Mouse (Mus musculus): ENCODE results near the gene Cybrd1. TPM values are rescaled to one million over a fixed set of nuclear protein-coding genes. Genes with fewer than 3 reads are reported as not detected.
A peak's percentile ranks its signal among the peaks of the same experiment; 100 is the strongest.

Cybrd1 gene
- polyA plus RNA-seq, 1 experiment: not detected

DNA sequence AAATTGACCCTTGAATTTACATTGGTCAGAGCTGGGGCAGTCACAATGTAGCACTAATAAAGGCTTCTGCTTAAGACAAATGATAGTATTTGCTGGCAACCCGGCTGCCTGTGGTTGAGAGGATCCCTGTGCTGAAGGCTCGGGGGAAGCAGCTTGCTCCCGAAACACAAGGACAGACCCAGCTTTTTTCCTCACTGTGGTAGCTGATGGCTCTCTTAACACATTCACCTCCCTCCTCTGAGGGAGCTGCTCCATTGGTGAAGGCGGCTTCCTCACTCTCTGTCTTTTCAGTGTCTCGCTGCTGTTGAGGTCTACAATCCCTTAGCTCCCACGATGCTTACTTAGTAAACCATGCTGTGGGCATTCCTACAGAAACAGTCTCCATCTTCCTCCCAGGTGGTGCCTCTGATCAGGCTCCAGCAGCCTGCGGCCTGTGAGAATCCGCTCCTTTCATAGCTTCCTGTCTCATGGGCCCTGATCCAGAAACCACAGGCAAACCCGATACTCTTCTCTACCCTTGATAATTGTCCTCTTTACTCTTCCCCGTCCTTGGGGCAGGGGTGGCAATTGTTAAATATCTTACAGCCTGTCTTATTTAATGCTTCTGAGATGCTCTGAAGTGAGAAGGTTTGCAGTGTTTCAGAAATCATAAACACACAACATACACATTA is 15.0 kb upstream of the Cybrd1 start:
- peaks cover 15% of the 10 kb centered on the region for H3K4me1 ChIP-seq (ENCODE audit: control insufficient read depth, insufficient read depth, low read length)
- TF ChIP-seq CTCF (IDR thresholded peaks at IDR 0.05; ENCODE audit: low read depth, low read length) (no peak), POLR2A (IDR thresholded peaks at IDR 0.05; ENCODE audit: borderline replicate concordance, low read depth, low read length) (no peak)
- H3K4me3 ChIP-seq (ENCODE audit: insufficient read depth, low read length): no peak overlapping the region
- no peak overlapping the region for H3K27ac ChIP-seq (ENCODE audit: insufficient read depth, low read depth, low read length)

- TF ChIP-seq CTCF (IDR thresholded peaks at IDR 0.05; ENCODE audit: low read depth, low read length): no peak
- no peak for TF ChIP-seq POLR2A (IDR thresholded peaks at IDR 0.05; ENCODE audit: borderline replicate concordance, low read depth, low read length)
- H3K27ac ChIP-seq (ENCODE audit: insufficient read depth, low read depth, low read length): peak overlapping the region; percentile 21; the same call in 1 of the 2 replicates
- no peak overlapping the region for H3K4me3 ChIP-seq (ENCODE audit: insufficient read depth, low read length)
- H3K4me1 ChIP-seq (ENCODE audit: control insufficient read depth, insufficient read depth, low read length): peaks cover 15% of the 10 kb centered on the region
These were observed 14.4 kb upstream of the Cybrd1 start for GRCm38 (mm10) chr2:71103292-71103680.

GRCm38 (mm10) chr2:71104696-71105095 is 13.0 kb upstream of the Cybrd1 start:
- Histone ChIP-seq H3K4me3 (ENCODE audit: insufficient read depth, low read length) (no peak overlapping the region), H3K27ac (ENCODE audit: insufficient read depth, low read depth, low read length) (no peak overlapping the region), H3K4me1 (ENCODE audit: control insufficient read depth, insufficient read depth, low read length) (peaks cover 15% of the 10 kb centered on the region)
- TF ChIP-seq CTCF (IDR thresholded peaks at IDR 0.05; ENCODE audit: low read depth, low read length) (no peak), POLR2A (IDR thresholded peaks at IDR 0.05; ENCODE audit: borderline replicate concordance, low read depth, low read length) (no peak)

DNA sequence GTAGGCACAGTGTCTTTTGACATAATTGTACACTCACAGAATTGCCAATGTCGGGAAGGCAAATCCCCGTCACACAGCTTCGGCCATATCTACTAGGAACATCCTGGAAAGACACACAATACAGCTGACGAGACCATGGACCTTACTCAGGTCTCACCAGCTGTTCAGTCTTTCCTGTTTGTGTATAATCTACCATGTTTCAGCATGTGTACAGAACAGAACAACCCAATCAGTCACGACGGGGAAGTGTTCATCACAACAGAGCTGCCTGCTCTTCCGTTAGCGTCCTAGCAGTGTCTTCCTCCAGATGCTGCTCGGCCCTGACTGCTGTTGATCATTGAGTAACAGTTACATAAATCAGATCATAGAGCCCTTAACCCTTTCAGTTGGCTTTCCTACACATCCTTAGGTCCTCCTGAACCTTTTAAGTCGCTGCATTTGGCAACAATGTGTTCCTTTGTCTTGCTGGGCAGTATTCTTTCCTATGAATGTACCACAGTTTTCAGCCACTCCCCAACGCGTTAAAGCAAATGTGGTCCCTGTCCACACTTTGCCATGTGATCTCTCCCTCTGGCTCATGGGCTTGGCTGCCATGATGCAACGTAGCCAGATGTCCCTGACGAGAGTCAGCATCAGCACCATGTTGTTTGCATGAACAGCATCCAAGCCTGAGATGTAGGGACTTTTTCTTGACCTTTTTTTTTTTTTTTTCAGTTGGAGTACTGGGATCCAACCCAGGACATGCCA is 12.1 kb upstream of the Cybrd1 start:
- TF ChIP-seq POLR2A (IDR thresholded peaks at IDR 0.05; ENCODE audit: borderline replicate concordance, low read depth, low read length) (no peak), CTCF (IDR thresholded peaks at IDR 0.05; ENCODE audit: low read depth, low read length) (no peak)
- Histone ChIP-seq H3K4me1 (ENCODE audit: control insufficient read depth, insufficient read depth, low read length) (peaks cover 15% of the 10 kb centered on the region), H3K27ac (ENCODE audit: insufficient read depth, low read depth, low read length) (no peak overlapping the region), H3K4me3 (ENCODE audit: insufficient read depth, low read length) (no peak overlapping the region)

DNA sequence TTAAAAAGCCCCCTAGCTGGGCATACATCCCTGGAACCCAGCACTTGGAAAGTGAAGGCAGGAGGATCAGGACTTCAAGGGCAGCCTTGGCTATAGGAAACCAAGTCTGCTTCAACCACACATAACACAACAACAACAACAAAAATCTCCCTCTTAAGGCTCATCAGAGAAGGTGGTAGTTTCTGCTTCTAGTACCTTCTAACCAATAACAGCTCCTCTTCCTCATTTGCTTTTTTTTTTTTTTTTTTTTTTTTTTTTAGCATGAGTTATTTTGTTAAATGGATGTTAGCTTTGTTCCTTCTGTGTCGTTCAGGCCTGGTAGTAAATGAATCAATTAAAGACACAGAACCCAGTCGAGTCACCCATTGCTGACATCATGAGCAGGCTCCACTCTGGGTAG is 10.5 kb upstream of the Cybrd1 start:
- Histone ChIP-seq H3K4me1 (ENCODE audit: control insufficient read depth, insufficient read depth, low read length) (peaks cover 15% of the 10 kb centered on the region), H3K27ac (ENCODE audit: insufficient read depth, low read depth, low read length) (no peak overlapping the region), H3K4me3 (ENCODE audit: insufficient read depth, low read length) (no peak overlapping the region)
- no peak for TF ChIP-seq POLR2A (IDR thresholded peaks at IDR 0.05; ENCODE audit: borderline replicate concordance, low read depth, low read length)
- TF ChIP-seq CTCF (IDR thresholded peaks at IDR 0.05; ENCODE audit: low read depth, low read length): no peak

DNA sequence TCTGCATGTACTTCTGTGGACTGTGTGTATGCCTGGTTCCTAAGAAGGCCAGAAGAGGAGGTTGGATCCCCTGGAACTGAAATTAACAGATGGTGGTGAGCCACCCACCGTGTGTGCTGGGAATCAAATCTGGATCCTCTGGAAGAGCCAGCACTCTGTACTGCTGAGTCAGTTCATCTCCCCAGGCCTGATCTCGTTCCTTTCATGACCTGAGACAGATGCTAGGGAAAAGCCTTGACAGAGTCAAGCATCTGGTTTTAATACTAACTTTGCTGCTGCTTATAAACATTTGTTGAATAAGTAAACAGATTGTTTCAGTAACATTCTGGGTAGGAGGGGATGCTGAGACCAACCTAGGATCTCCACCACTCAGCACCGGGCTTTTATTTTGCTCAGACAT is 9.2 kb upstream of the Cybrd1 start:
- H3K4me3 ChIP-seq (ENCODE audit: insufficient read depth, low read length): no peak overlapping the region
- TF ChIP-seq CTCF (IDR thresholded peaks at IDR 0.05; ENCODE audit: low read depth, low read length): no peak
- TF ChIP-seq POLR2A (IDR thresholded peaks at IDR 0.05; ENCODE audit: borderline replicate concordance, low read depth, low read length): no peak
- peaks cover 8% of the 10 kb centered on the region for H3K4me1 ChIP-seq (ENCODE audit: control insufficient read depth, insufficient read depth, low read length)
- H3K27ac ChIP-seq (ENCODE audit: insufficient read depth, low read depth, low read length): no peak overlapping the region

- no peak for TF ChIP-seq POLR2A (IDR thresholded peaks at IDR 0.05; ENCODE audit: borderline replicate concordance, low read depth, low read length)
- TF ChIP-seq CTCF (IDR thresholded peaks at IDR 0.05; ENCODE audit: low read depth, low read length): no peak
- Histone ChIP-seq H3K4me3 (ENCODE audit: insufficient read depth, low read length) (no peak overlapping the region), H3K4me1 (ENCODE audit: control insufficient read depth, insufficient read depth, low read length) (peaks cover 2% of the 10 kb centered on the region), H3K27ac (ENCODE audit: insufficient read depth, low read depth, low read length) (no peak overlapping the region)
These were observed 4.1 kb upstream of the Cybrd1 start for GRCm38 (mm10) chr2:71113489-71114171.

GRCm38 (mm10) chr2:71116151-71116550 is 1.6 kb upstream of the Cybrd1 start:
- H3K27ac ChIP-seq (ENCODE audit: insufficient read depth, low read depth, low read length): no peak overlapping the region
- H3K4me1 ChIP-seq (ENCODE audit: control insufficient read depth, insufficient read depth, low read length): peaks cover 2% of the 10 kb centered on the region
- TF ChIP-seq CTCF (IDR thresholded peaks at IDR 0.05; ENCODE audit: low read depth, low read length) (no peak), POLR2A (IDR thresholded peaks at IDR 0.05; ENCODE audit: borderline replicate concordance, low read depth, low read length) (no peak)
- H3K4me3 ChIP-seq (ENCODE audit: insufficient read depth, low read length): no peak overlapping the region

DNA sequence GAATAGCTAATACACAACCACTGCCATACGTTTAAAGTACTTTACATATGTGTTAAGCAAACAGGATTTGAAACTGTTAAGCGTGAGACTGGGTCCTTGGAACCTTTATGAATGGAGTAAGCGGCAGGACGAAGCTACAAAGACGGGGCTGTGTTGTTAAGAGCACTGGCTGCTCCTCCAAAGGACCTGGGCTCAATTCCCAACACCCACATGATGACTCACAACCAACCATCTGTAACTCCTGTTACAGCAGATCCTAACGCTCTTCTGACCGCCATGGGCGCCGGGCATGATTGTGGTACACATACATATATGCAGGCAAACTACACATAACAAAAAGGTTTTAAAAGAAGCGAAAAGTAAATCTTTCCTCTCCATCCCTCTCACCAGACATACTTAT is 3.1 kb downstream of the Cybrd1 start:
- TF ChIP-seq CTCF (IDR thresholded peaks at IDR 0.05; ENCODE audit: low read depth, low read length) (no peak), POLR2A (IDR thresholded peaks at IDR 0.05; ENCODE audit: borderline replicate concordance, low read depth, low read length) (no peak)
- Histone ChIP-seq H3K4me1 (ENCODE audit: control insufficient read depth, insufficient read depth, low read length) (peaks cover 2% of the 10 kb centered on the region), H3K27ac (ENCODE audit: insufficient read depth, low read depth, low read length) (no peak overlapping the region), H3K4me3 (ENCODE audit: insufficient read depth, low read length) (no peak overlapping the region)

GRCm38 (mm10) chr2:71121406-71121805 is 3.7 kb downstream of the Cybrd1 start:
- H3K27ac ChIP-seq (ENCODE audit: insufficient read depth, low read depth, low read length): no peak overlapping the region
- no peak overlapping the region for H3K4me3 ChIP-seq (ENCODE audit: insufficient read depth, low read length)
- TF ChIP-seq POLR2A (IDR thresholded peaks at IDR 0.05; ENCODE audit: borderline replicate concordance, low read depth, low read length) (no peak), CTCF (IDR thresholded peaks at IDR 0.05; ENCODE audit: low read depth, low read length) (no peak)
- H3K4me1 ChIP-seq (ENCODE audit: control insufficient read depth, insufficient read depth, low read length): peaks cover 2% of the 10 kb centered on the region
